Comparison of ENCODE assay signal across 14 mouse cellular contexts in genomic region chr9:121606498-121607096, GRCm38 (mm10). TPM values are rescaled to one million over a fixed set of nuclear protein-coding genes. Genes with fewer than 3 reads are reported as not detected.
DNase-seq lines count a peak whose midpoint lies in the region; ATAC-seq lines count a peak whose summit lies in the region.
"Had no signal": no experiment of that assay in that cellular context is flagged by ENCODE, and none has a peak within 500 bp of the region (broad histone marks: within the 10 kb centered on the region; RNA-seq: fewer than 3 reads in every experiment).

No protein-coding gene starts in this region.

- 69% methylated on average over 1 of the region's 1 CpGs for WGBS in kidney, embryonic 16.5 days
- 38% methylated on average over 1 of the region's 1 CpGs for WGBS in embryonic facial prominence, embryonic 15.5 days
- WGBS in hindbrain, embryonic 12.5 days, result 67% methylated on average over 1 of the region's 1 CpGs
- WGBS in midbrain, embryonic 15.5 days, result 53% methylated on average over 1 of the region's 1 CpGs

- no peak overlapping the region for H3K4me3 ChIP-seq in kidney, embryonic 16.5 days (ENCODE audit: low read length)
- H3K4me3 ChIP-seq in embryonic facial prominence, embryonic 15.5 days (replicated peaks), result no peak overlapping the region
- no peak overlapping the region for H3K4me3 ChIP-seq in hindbrain, embryonic 12.5 days
- no peak overlapping the region for H3K4me3 ChIP-seq in midbrain, embryonic 15.5 days

- H3K4me1 ChIP-seq in kidney, embryonic 16.5 days (ENCODE audit: insufficient read depth, low read length), result no peaks in the 10 kb centered on the region
- peaks cover 2% of the 10 kb centered on the region; the same call in 1 of the 2 replicates for H3K4me1 ChIP-seq in embryonic facial prominence, embryonic 15.5 days
- no peaks in the 10 kb centered on the region for H3K4me1 ChIP-seq in hindbrain, embryonic 12.5 days
- no peaks in the 10 kb centered on the region for H3K4me1 ChIP-seq in midbrain, embryonic 15.5 days

- no peak overlapping the region for H3K27ac ChIP-seq in kidney, embryonic 16.5 days (ENCODE audit: low read length)
- H3K27ac ChIP-seq in embryonic facial prominence, embryonic 15.5 days (replicated peaks), result no peak overlapping the region
- no peak overlapping the region for H3K27ac ChIP-seq in hindbrain, embryonic 12.5 days
- H3K27ac ChIP-seq in midbrain, embryonic 15.5 days, result no peak overlapping the region
- H3K27ac ChIP-seq: liver, embryonic 14.5 days had no signal

- no peaks in the 10 kb centered on the region for H3K36me3 ChIP-seq in kidney, embryonic 16.5 days (ENCODE audit: insufficient read depth, low read length)
- no peaks in the 10 kb centered on the region for H3K36me3 ChIP-seq in embryonic facial prominence, embryonic 15.5 days
- no peaks in the 10 kb centered on the region for H3K36me3 ChIP-seq in hindbrain, embryonic 12.5 days
- H3K36me3 ChIP-seq in midbrain, embryonic 15.5 days (replicated peaks), result no peaks in the 10 kb centered on the region

- no peak overlapping the region for H3K4me2 ChIP-seq in kidney, embryonic 16.5 days (replicated peaks; ENCODE audit: low read depth, low read length)
- H3K4me2 ChIP-seq in embryonic facial prominence, embryonic 15.5 days (replicated peaks), result no peak overlapping the region
- no peak overlapping the region for H3K4me2 ChIP-seq in hindbrain, embryonic 12.5 days (replicated peaks)
- H3K4me2 ChIP-seq in midbrain, embryonic 15.5 days, result no peak overlapping the region

- H3K9me3 ChIP-seq in kidney, embryonic 16.5 days (ENCODE audit: low read length), result no peaks in the 10 kb centered on the region
- no peaks in the 10 kb centered on the region for H3K9me3 ChIP-seq in embryonic facial prominence, embryonic 15.5 days (replicated peaks)
- H3K9me3 ChIP-seq in hindbrain, embryonic 12.5 days (replicated peaks), result no peaks in the 10 kb centered on the region
- no peaks in the 10 kb centered on the region for H3K9me3 ChIP-seq in midbrain, embryonic 15.5 days

- peak; percentile 16; the same call in 1 of the 2 replicates for ATAC-seq in kidney, embryonic 16.5 days (ENCODE audit: low FRiP score, low TSS enrichment)
- ATAC-seq in embryonic facial prominence, embryonic 15.5 days (ENCODE audit: insufficient number of reproducible peaks, low FRiP score, low TSS enrichment, low read depth), result peak; percentile 29; the same call in 1 of the 2 replicates
- ATAC-seq in hindbrain, embryonic 12.5 days (ENCODE audit: low FRiP score), result peak; percentile 46
- ATAC-seq in midbrain, embryonic 15.5 days (replicated peaks), result peak; percentile 37; the same call in 1 of the 2 replicates

- H3K27me3 ChIP-seq in kidney, embryonic 16.5 days (ENCODE audit: insufficient read depth, low read length), result no peaks in the 10 kb centered on the region
- 0 out of 2 replicates have a peak, but pooled peaks cover 4% of the 10 kb centered on the region for H3K27me3 ChIP-seq in embryonic facial prominence, embryonic 15.5 days
- H3K27me3 ChIP-seq in hindbrain, embryonic 12.5 days, result no peaks in the 10 kb centered on the region
- no peaks in the 10 kb centered on the region for H3K27me3 ChIP-seq in midbrain, embryonic 15.5 days (replicated peaks)
- H3K27me3 ChIP-seq: CH12.LX had no signal

- no peak overlapping the region for H3K9ac ChIP-seq in kidney, embryonic 16.5 days (replicated peaks; ENCODE audit: low read length)
- no peak overlapping the region for H3K9ac ChIP-seq in embryonic facial prominence, embryonic 15.5 days
- H3K9ac ChIP-seq in hindbrain, embryonic 12.5 days, result no peak overlapping the region
- no peak overlapping the region for H3K9ac ChIP-seq in midbrain, embryonic 15.5 days
- H3K9ac ChIP-seq: liver, embryonic 14.5 days had no signal

- DNase-seq in kidney, postnatal 14 days, result no peak
- DNase-seq in adrenal gland, postnatal 25 days, result no peak
- no peak for DNase-seq in thymus, postnatal 4 days
- DNase-seq: adrenal gland, adult 2 months; cerebellum, postnatal 25 days; gastrocnemius, postnatal 14 days; heart, postnatal 14 days; kidney, postnatal 10 days had no signal

RNA-seq across cellular contexts. Expression of gene Lyzl4, which starts 35.3 kb away (rescaled TPM):
- 0.25 TPM in 1 of 2 replicates, not detected in the other for polyA plus RNA-seq in kidney, embryonic 16.5 days (2015; fragmentation: Nextera tagmentation; extraction: Ambion mirVana)
- polyA plus RNA-seq in embryonic facial prominence, embryonic 15.5 days (2015; fragmentation: Nextera tagmentation; extraction: Ambion mirVana), result 0.74 and 1.0 TPM in 2 replicates
- 0.33 TPM in 1 of 2 replicates, not detected in the other for polyA plus RNA-seq in hindbrain, embryonic 12.5 days (2016; fragmentation: Nextera tagmentation; extraction: Ambion mirVana)
- 0.18 and 0.27 TPM in 2 replicates for polyA plus RNA-seq in midbrain, embryonic 15.5 days (2015; fragmentation: Nextera tagmentation; extraction: Ambion mirVana)
- total RNA-seq in adrenal gland, postnatal 25 days (2021), result not detected in 2 replicates
- total RNA-seq: adrenal gland, adult 2 months; CH12.LX; heart, postnatal 14 days had no signal

RNA-seq across cellular contexts. Expression of gene Vipr1, which starts 35.9 kb away (rescaled TPM):
- 0.04 and 0.40 TPM in 2 replicates for polyA plus RNA-seq in kidney, embryonic 16.5 days (2015; fragmentation: Nextera tagmentation; extraction: Ambion mirVana)
- polyA plus RNA-seq in embryonic facial prominence, embryonic 15.5 days (2015; fragmentation: Nextera tagmentation; extraction: Ambion mirVana), result 0.63 and 0.66 TPM in 2 replicates
- polyA plus RNA-seq in hindbrain, embryonic 12.5 days (2016; fragmentation: Nextera tagmentation; extraction: Ambion mirVana), result 0.44 and 0.66 TPM in 2 replicates
- 0.14 and 0.15 TPM in 2 replicates for polyA plus RNA-seq in midbrain, embryonic 15.5 days (2015; fragmentation: Nextera tagmentation; extraction: Ambion mirVana)
- total RNA-seq in adrenal gland, postnatal 25 days (2021), result 0.18 and 0.62 TPM in 2 replicates
